Mouse (Mus musculus): ENCODE measurements around the gene Sept11.

- TF ChIP-seq CTCF (IDR thresholded peaks at IDR 0.05; ENCODE audit: borderline replicate concordance, insufficient read depth, low read depth, low read length) = no peak
- TF ChIP-seq POLR2A (IDR thresholded peaks at IDR 0.05; ENCODE audit: borderline replicate concordance, insufficient read depth, low read length) = no peak
Observed at GRCm38 (mm10) chr5:93121660-93122059, 28.4 kb downstream of the Sept11 start.
